Mouse (Mus musculus) spleen, adult 2 months (tissue): Measurements from ENCODE around the gene Fam216b. TPM values are rescaled to one million over a fixed set of nuclear protein-coding genes. Genes with fewer than 3 reads are reported as not detected.

Source experiments
- DNase-seq, 2 experiments: peaks; one replicate each; pipeline versions ENCODE4 v3.0.0 to v3.0.0-alpha.2; 2012 to 2021; ENCODE audit warnings: low spot score in 2 of 2, low read depth in 1 of 2
- H3K27ac ChIP-seq: fragments of 200-500 bp; 2 replicates; pipeline ENCODE4 v1.5.1; 2012; ENCODE audit warnings: low read length, inconsistent platforms; ENCODE audit not compliant: insufficient read depth
- H3K27me3 ChIP-seq: fragments of 200-500 bp; 2 replicates; pipeline ENCODE4 v1.6.1; 2012; ENCODE audit warnings: mild to moderate bottlenecking, moderate library complexity, low read length, inconsistent platforms; ENCODE audit not compliant: control insufficient read depth, insufficient read depth
- H3K36me3 ChIP-seq: fragments of 200-500 bp; 2 replicates; pipeline ENCODE4 v1.6.1; 2012; ENCODE audit warnings: mild to moderate bottlenecking, low read length, inconsistent platforms; ENCODE audit not compliant: control insufficient read depth, insufficient read depth
- H3K4me1 ChIP-seq: fragments of 200-500 bp; 2 replicates; pipeline ENCODE4 v1.6.1; 2011; ENCODE audit warnings: inconsistent platforms; ENCODE audit not compliant: control insufficient read depth, insufficient read depth, insufficient read length
- H3K4me3 ChIP-seq: fragments of 200-500 bp; 2 replicates; pipeline ENCODE4 v1.5.1; 2011; ENCODE audit warnings: mild to moderate bottlenecking, inconsistent platforms; ENCODE audit not compliant: insufficient read depth, insufficient read length; ENCODE audit errors: extremely low read depth
- CTCF ChIP-seq: fragments of 200-500 bp; IDR thresholded peaks from 2 replicates; pipeline ENCODE4 v1.5.1; 2011; ENCODE audit warnings: mild to moderate bottlenecking, inconsistent platforms; ENCODE audit not compliant: insufficient read depth, insufficient read length, insufficient replicate concordance; ENCODE audit errors: extremely low read depth
- POLR2A ChIP-seq: fragments of 200-500 bp; IDR thresholded peaks from 2 replicates; pipeline ENCODE4 v1.6.1; 2011; ENCODE audit warnings: low read depth, low read length, inconsistent platforms
- WGBS: fragments of 180-500 bp; shearing (Covaris S2); methylation state at CpG from one replicate; pipeline ENCODE4 v1.1.7; 2018; 5-methylcytosine and 5-hydroxymethylcytosine counted together
- polyA plus RNA-seq: library from polyadenylated mRNA; depleted of rRNA; stranded (reverse); fragments of >200 nt; gene quantifications from 2 replicates; pipeline ENCODE4 v1.2.3, GENCODE M21; 2012

Gene Fam216b
- polyA plus RNA-seq, 1 experiment: not detected

DNA sequence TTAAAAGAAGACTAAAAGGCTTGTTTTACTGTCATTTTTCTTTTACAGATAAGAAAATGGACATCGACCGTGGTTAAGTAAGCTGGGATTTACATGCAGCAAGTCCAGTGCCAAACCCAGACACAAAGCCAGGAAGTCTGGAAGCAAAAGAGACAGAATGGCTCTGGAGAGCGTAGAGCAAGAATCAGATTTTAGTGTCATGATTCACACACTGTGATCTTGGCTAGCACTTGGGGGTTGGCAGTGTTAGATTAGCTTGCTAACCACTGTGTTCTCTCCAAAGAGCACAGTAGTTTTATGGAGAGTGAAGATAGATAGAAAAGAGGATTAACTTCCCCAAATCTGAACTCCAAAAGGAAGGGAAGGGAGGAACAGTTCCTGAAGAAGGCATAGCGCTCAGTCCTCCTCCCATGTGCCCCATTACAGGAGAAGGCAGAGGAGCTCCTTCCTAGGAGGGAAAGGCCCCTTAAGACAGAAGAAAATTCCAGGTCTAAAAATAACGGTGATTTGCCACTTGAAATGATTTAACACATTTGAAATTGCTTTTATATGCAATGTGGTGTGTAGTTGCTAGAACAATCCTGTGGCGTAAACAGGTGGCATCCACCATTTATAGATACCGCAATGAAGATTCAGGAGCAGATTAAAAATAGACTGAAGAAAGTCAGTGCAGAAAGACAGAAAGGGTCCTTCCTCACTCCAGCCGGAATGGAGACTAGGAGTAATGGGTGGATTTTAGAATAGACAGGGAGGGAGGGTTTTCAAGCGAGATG is 22.7 kb downstream of the Fam216b start:
- TF ChIP-seq CTCF (no peak), POLR2A (no peak)
- Histone ChIP-seq H3K4me1 (no peaks in the 10 kb centered on the region), H3K27ac (no peak overlapping the region), H3K36me3 (no peaks in the 10 kb centered on the region), H3K4me3 (no peak overlapping the region), H3K27me3 (no peaks in the 10 kb centered on the region; the same call in 1 of the 2 replicates)
- 79% methylated on average over 9 of the region's 9 CpGs for WGBS
- DNase-seq: no peak

DNA sequence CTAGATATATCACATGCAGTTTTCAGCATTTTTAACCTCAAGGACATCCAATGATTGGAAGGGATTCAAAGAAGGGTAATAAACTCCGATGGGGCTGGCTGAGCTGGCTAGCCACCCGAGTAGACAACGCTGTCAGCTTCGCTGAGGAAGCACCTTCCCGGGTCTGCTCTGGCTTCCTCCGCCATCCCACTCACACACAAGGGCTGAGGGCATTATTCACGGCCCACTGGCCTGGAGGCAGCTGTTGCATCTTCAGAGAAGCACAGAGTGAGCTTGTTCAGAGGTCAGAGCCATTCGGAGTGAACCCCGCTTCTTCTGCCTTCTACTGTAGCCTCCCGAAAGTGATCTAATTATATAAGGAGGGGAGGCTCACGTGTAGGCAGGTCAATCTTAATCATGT is 26.3 kb downstream of the Fam216b start:
- H3K27me3 ChIP-seq: no peaks in the 10 kb centered on the region; the same call in 1 of the 2 replicates
- TF ChIP-seq CTCF (no peak), POLR2A (no peak)
- H3K36me3 ChIP-seq: no peaks in the 10 kb centered on the region
- DNase-seq: no peak
- H3K4me1 ChIP-seq: no peaks in the 10 kb centered on the region
- H3K4me3 ChIP-seq: no peak overlapping the region
- no peak overlapping the region for H3K27ac ChIP-seq
- WGBS: 85% methylated on average over 11 of the region's 11 CpGs

DNA sequence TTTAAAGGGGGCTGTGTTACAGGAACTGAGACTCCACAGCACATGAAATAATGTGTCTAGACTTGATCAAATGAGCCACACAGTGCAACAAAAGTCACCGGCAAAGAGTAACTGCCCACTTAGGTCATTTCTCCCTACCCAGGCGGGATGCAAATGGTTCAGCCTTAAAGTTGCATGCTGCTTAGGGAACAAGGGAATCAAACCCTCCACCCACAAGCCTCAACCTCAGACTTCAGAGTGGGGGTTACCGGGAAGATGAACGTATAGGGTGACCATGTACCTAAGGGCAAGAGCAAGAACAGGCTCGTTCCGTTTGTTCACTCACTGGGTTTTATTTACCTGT is 28.2 kb downstream of the Fam216b start:
- Histone ChIP-seq H3K4me3 (no peak overlapping the region), H3K36me3 (no peaks in the 10 kb centered on the region), H3K4me1 (no peaks in the 10 kb centered on the region), H3K27ac (no peak overlapping the region), H3K27me3 (no peaks in the 10 kb centered on the region; the same call in 1 of the 2 replicates)
- TF ChIP-seq POLR2A (no peak), CTCF (no peak)
- WGBS: 83% methylated on average over 6 of the region's 6 CpGs
- DNase-seq: no peak

DNA sequence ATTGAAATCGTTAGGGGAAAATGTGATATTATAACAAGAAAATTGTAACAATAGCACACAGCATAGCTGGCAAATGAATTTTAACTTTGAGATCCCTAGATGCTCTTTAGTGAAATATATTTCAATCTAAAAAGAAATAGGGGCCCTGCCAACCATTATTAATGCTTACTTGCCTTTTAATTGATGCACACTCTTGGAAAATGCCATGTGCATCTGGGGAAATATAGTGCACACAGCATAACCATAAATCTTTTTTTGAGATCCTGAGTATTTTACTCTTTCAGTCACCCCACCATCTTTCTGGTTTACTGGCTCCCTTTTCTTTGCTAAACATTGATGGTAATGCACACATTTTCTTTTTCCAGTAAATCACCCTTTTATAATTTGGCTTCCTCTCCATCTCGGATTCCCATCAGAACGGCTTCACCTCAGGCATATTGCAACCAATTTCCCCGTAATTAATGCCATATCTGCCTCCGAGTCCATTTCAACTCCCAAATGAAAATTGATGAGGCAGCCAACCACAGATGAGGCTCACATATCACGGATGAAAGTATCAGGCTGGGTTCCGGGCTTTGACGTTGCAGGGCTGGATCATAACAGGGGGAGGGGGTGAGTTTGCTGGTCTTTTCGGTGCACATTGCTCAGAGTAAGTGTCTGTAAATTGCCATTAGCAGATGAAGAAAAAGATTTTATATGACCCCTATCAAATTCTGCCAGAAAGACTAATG is 28.8 kb downstream of the Fam216b start:
- Histone ChIP-seq H3K27ac (no peak overlapping the region), H3K4me3 (no peak overlapping the region), H3K4me1 (no peaks in the 10 kb centered on the region), H3K36me3 (no peaks in the 10 kb centered on the region), H3K27me3 (no peaks in the 10 kb centered on the region; the same call in 1 of the 2 replicates)
- DNase-seq: no peak
- WGBS: 83% methylated on average over 9 of the region's 9 CpGs
- TF ChIP-seq CTCF (no peak), POLR2A (no peak)

DNA sequence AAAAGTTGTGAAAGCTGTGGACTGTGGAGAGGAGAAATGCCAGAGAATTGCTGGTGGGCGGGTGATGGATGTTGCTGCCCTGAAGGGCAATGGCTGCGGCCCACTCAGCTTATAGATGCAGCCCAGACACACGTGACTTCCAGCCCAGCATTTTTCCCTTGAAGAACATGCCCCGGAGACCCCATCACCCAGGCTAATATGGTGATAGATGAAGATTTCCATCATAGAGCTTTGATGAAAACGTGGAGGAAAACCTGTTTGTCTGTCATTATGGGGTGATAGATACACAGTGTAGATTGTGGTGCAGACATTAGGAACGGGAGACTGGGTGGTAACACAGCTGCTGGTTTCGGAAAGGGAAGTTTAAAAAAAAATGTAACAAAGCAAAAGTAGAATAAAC is 31.4 kb downstream of the Fam216b start:
- Histone ChIP-seq H3K4me1 (no peaks in the 10 kb centered on the region), H3K27me3 (no peaks in the 10 kb centered on the region), H3K4me3 (no peak overlapping the region), H3K27ac (no peak overlapping the region), H3K36me3 (no peaks in the 10 kb centered on the region)
- TF ChIP-seq CTCF (no peak), POLR2A (no peak)
- no peak for DNase-seq
- 80% methylated on average over 7 of the region's 7 CpGs for WGBS

DNA sequence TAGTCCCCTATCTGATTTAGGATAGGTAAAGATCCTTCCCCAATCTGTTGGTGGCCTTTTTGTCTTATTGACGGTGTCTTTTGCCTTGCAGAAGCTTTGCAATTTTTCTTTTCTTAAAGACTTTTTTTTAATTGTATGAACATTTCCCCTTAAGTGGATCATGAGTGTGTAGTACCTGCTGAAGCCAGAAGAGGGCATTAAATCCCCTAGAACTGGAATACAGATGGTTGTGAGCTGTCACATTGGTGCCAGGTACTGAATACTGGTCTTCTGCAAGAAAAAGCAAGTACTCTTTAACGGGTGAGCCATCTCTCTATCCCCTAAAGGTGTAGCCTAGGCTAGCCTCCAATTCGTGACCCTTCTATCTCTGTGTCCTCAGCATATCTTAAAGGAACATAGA is 32.4 kb downstream of the Fam216b start:
- WGBS: 88% methylated on average over 3 of the region's 3 CpGs
- no peak overlapping the region for H3K27ac ChIP-seq
- H3K27me3 ChIP-seq: no peaks in the 10 kb centered on the region
- TF ChIP-seq CTCF: no peak
- no peak for TF ChIP-seq POLR2A
- H3K36me3 ChIP-seq: no peaks in the 10 kb centered on the region
- H3K4me3 ChIP-seq: no peak overlapping the region
- H3K4me1 ChIP-seq: no peaks in the 10 kb centered on the region
- DNase-seq: no peak

DNA sequence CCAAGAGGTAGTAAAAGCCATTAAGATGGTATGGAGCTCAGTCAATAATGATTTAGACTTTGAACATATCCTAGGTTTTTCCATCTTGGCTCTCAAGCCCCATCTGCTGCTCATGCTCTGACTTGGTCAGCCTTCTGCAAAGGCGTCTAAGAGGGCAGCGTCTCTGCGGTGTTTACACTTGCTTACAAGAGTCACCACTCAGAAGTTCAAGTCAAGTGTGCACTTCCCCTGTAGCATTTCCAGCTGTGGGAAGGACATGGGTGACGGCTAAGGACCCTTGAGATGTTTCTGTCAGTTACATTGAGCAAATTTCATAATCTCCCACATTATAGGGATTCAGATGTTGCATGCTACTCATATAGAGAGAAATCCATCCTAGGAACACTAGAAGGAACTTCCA is 40.1 kb downstream of the Fam216b start:
- Histone ChIP-seq H3K4me1 (no peaks in the 10 kb centered on the region), H3K27me3 (no peaks in the 10 kb centered on the region), H3K36me3 (no peaks in the 10 kb centered on the region), H3K4me3 (no peak overlapping the region), H3K27ac (no peak overlapping the region)
- 82% methylated on average over 4 of the region's 4 CpGs for WGBS
- DNase-seq: no peak
- TF ChIP-seq CTCF (no peak), POLR2A (no peak)
